Mouse (Mus musculus) thymus, postnatal 10 days (tissue): ENCODE results near the gene Gnat1.

Source experiments
- DNase-seq, 2 experiments: peaks; one replicate each; pipeline ENCODE4 v3.0.0; 2021; ENCODE audit warnings: low spot score in 2 of 2

The Gnat1 gene

DNA sequence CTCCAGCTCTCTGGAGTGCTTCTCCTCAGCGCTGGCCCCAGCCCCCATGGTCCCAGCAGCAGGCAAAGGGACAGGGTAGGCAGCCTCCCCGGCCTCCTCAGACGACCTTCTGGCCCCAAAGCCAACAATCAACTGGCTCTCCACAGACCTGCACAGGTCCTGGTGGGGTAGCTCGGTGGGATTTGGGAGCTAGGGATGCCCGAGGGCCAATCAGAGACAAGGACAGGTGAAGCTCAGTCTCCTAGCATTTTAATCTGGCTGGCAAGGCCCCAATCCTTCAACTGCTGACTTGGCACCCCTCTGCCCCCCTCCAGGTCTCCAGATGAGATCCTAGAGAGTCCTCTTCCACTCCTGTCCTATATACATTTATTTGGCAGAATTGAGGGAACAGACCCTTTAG, at the start of gene Gnat1:
TSS of gene Gnat1 (minus strand) at position 212 of the 400 bp plus-strand sequence.
- DNase-seq = no peak

DNA sequence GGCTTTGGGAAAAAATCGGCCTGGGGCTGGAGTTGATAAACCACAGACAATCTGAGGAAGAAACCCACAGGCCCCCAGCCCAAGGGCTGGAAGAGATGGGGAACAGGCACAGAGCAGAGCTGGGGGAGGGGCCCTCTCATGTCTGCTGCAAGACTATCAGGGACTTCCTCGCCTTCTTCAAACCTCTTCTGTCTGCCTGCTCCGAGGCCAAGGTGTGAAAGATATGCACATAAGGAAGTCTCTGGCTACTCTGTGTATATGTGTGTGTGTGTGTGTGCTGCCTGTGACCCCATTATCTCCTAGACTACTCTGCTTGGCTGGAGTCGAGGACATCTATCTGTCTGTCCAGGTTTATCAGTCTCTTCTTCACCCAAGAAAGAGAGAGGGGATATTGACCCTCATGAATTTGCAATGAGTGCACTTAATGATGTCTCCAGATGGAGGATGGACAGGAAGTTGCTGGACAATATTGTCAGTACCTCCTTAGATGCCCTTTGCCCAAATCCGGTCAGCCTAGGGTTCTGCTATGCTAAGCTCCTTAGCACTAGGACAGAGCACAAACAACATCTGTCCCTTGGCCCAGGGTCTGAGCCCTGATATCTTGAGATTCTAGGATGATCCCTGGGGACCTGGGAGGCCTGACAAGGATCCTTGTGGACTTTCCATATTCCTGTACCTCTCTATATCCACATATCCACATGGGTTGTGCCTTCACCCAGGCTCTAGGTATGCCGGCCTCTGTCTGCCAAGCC, 49.6 kb upstream of the Gnat1 start:
- DNase-seq = no peak

DNA sequence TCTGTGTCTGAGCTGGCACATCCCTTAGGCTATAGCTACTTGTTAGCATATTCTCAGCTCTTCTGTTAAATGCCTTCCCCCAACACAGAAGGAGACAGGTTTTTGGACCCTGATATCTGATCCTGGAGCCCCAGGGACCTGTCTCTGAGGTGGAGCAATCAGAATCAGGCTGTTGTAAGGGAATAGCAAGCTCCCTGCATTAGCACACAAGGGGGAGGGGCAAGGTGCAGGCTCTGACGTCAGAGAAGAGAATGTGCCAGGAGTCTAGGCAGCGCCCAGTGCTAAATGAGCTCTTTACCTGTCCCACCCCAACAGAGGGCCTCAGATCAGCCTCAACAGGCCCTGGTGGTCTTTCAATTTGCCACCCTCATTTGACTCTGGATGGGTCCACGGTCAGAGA, 47.5 kb upstream of the Gnat1 start:
- no peak for DNase-seq

DNA sequence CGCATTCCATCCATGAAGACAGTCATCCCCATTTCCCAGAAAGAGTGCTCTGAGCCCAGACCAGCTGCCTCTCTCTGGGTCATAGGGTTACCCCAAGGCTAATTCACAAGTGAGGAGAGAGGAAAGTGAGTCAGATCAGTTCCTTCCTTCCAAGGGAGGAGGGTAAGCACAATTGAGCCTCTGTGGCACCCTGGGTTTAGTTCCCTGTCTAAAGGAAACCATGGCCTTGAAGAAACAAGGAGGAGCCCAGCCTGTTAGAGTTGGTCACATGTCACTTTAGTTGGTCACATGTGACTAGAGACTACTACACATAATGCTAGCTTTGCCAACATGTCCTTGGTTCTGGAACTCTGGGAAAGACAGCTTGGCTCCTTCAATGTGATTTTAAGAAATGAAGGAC, 45.3 kb upstream of the Gnat1 start:
- no peak for DNase-seq

DNA sequence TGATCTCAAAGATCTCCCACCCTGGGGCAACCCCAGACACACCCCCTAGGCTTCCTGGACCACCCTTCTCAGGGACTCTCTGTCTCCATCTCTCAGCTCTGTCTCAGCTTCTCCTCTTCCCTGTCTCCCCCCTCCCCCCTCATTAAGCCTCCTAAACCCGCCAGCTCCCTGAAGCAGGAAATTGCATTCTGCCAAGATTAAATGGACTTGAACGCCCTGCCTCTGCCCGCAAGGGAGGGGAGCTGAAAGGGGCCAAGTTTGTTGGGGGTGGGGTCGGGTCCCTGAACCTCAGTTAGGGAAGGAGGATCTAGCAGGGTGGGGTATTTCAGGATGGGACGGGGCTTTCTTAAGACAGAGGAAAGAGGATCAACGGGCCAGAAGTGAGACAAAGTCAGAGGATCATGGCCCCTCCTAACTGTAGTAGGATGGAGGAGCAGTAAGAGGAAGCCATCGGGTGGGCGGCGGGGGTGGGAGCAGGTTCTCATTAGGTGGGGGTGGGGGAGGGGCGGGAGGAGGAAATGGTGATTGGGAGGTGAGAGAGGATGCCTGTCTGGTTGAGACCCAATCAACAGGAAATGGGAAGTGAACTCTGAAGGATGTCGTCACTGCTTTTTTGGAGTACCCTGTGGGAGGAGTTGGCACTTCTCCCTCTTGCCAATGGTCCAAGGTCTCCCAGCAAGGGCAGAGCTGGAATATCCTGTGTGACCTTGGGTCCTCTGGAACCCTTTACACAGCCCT, 44.5 kb upstream of the Gnat1 start:
- DNase-seq = no peak

DNA sequence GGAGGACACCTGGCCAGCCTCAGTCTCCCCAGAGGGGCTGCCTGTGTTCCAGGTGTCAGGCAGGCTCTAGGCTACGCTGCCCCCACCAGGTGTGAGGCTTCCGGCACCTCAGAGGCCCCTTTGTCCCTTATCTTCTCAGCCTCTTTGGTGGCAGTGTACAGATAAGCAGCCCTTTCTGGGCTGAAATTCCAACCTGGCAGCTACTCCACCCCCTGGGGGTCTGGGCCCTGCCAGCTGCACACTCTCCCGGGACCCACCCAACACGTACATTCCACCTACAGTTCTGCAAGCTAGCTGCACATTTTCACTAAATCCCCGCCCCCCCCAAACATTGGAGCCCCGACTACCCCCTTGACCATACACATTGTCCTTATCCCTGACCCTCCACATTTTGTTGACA, 43.8 kb upstream of the Gnat1 start:
- no peak for DNase-seq

DNA sequence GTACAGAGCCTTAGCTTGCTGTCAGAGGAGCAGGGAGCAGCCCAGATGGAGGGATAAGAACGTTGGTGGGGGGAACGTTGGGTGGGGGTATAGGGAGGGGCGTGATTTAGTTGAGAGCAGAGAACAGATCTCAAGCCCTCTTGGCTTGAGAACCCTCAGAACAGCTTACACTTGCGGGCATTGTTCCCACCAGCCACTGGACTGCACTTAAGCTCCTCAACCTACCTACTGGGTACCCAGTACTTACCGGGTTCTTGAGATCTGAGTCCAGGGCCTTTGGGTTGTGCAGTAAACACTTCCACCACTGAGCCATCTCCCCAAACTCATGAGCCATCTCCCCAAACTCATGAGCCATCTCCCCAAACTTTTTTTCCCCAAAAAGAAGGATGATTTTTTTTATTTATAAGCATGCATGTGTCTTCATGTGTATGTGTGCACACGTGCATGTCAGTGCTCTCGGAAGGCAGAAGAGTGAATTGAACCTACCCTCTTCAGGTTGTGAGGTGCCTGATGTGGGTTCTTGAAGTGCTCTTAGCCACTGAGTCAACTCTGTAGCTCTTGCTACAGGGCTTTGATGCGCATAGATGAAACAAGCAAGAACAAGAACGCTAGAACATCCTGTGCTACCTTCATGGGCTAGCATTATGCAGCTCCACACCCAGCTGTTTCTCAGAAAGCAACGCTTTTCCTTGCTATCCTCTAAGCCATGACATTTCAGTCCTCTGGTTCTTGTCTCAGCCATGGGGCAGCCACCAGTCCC, 39.4 kb upstream of the Gnat1 start:
- peak in 1 of 2 experiments; percentile 16 for DNase-seq

DNA sequence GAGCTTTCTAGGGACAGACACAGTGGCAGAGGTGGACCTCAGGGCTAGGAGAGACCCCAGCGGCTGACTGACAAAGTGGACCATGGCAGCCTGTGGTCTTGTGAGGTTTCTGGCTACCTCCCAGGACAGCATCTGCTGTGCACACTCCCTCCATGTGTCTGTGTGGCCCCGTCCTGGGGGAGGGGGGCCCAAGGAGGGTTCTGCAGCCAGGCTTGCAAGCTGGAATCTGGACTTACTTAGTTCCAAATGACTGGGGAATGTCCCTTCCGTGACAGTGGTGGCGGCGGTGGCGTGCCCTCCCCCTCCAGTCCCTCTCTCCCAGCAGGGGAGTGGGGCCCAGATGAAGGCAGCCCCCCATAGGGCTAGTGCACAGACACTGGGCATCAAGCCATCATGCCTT, 37.4 kb upstream of the Gnat1 start:
- DNase-seq = no peak

DNA sequence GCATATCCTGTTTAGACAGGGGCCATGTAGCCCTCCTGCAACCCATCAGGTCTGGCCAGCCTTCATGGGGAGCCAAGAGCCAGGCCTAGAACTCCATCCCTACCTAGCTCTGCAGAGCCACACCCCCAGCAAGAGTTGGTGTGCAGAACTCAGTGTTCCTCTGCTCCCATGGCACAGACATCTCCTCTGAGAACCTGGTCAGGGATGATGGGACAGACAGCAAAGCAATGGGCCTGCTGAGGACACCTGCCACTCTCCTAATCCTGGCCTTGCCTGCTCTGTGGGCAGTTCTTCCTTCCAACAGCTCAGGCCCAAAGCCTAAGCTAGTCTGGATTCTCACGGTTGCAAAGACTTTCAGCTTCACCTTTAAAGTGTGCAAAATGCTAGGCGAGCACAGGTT, 36.1 kb upstream of the Gnat1 start:
- DNase-seq = no peak

DNA sequence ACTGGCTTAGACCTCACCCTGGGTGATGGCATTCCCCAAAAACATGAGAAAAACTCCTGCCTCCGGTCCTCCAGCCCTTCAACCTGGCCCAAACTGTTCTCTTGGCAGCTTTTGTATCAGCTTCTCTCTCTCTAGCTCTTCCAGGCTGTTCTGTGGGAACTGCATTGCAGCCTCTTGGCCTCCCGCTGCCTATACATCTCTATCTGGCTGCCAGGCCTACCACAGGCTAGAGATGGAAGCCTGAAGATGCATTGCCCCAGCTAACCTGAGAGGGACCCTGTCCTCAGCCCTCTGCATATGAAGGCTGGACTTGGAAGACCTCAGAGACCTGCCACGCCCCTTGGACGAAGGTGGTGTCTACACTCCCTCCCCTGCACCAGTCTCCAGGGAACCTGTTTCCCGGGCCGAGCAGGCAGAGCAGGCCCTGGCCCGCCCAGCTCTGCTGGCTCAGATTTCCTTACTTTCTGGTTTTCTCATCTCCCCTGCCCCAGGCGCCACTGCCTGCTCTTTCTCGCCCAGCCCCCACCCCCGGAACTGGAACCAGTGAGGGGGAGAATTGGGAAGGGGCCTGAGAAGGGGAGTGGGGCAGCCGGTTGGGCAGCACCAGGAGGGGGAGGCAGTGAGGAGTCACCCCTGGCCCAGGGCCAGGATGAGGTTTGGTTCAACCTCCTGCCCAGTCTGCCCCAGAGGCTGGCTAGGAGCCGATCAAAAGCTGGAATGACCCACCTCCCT, 34.9 kb upstream of the Gnat1 start:
- no peak for DNase-seq

DNA sequence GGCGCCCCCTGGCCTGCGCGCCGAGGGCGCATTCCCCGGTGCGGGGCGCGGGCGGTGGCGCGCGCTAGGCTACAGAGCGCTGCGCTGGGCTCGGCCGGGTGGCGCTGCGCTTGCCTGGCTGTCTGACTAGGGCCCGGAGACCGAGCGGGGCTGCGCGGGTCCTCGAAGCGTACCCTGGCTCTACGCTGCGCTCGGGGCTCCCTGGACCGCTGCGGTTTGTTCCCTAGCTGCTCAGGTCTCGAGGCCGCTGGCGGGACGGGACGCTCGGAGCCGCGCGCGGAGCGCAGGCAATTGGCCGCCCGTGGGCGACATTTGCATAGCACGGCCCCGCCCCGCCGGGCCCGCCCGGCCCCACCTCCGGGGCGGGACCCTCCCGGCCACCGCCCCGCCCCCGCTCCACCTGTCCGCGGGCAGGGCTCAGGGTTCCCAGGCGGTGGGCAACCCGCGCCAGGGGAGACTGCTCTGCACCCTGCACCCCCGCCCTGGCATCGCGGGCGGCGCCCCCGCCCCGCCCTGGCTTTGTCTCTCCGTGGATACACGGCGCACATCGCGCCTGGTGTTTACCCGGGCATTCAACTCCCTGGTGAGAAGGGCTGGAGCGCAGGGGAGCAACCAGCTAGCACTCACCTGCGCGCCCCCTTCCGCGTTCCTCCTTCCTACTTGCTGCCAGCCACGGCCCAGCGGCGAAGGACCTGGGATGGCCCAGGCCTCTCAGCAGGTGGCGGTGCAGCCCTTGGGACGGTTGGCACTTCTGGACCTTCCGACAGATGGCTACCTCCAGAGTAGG, 30.4 kb upstream of the Gnat1 start, which contains the start of gene Sema3f:
TSS of gene Sema3f (minus strand) at position 779 of the 787 bp plus-strand sequence.
- peak; percentile 72 to 82 for DNase-seq

DNA sequence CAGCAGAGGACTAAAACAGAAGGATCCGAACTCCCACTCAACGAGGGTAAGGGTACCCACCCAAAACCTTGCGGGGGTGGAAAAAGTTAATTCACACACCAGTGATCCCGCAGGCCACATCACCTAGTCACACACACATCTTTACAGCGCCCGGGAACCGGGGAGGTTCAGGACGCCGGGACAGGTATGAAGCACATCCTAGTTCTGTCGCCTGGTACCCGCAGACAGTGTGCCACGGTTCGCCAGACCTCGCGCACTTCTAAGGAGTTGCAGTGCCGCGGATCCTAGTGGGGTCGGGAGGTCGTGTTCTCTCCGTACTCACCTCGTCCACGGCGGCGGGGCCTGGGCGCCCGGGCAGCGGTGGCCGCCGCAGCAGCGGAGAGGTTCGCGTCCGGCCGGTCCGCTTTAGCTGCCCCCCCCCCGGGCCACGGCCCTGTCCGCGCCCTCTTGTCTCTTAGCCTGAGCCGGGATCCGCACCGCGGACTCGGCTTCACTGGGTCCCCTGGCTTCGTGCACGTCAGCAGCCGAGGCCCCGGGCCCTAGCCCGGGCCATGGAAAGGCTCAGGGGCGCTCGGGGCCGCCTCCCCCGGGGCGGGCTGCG, 29.7 kb upstream of the Gnat1 start:
- no peak for DNase-seq

DNA sequence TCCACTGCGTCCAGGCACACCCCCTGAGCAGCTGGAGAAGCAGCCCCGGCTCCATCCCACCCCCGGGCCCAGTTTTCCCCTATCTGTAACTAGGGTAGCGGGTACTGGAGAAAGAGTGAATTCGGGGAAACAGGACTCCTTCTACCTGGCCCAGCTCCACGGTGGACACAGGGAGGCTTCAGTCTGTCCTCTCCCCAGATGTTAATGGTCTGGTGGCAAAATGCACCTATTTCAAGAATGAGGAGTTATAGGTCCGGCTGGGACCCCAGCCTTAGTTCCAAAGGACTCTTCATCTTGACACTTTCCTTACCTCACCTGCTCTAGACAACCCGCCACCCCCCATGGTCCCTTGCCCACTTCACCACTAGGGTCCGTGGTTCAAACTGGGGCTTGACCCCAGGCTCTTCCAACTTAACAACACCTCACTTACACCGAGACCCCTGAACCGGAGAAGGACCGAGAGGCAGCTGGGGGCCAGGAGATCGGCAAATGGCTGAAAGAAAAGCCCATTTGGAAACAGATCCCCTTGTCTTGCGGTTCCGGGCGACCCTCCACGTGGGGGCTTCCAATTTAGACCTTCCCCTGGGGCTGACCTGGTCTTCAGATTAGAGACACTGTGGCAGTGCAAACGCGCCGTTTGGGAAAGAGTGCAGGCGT, 29.1 kb upstream of the Gnat1 start:
- no peak for DNase-seq

DNA sequence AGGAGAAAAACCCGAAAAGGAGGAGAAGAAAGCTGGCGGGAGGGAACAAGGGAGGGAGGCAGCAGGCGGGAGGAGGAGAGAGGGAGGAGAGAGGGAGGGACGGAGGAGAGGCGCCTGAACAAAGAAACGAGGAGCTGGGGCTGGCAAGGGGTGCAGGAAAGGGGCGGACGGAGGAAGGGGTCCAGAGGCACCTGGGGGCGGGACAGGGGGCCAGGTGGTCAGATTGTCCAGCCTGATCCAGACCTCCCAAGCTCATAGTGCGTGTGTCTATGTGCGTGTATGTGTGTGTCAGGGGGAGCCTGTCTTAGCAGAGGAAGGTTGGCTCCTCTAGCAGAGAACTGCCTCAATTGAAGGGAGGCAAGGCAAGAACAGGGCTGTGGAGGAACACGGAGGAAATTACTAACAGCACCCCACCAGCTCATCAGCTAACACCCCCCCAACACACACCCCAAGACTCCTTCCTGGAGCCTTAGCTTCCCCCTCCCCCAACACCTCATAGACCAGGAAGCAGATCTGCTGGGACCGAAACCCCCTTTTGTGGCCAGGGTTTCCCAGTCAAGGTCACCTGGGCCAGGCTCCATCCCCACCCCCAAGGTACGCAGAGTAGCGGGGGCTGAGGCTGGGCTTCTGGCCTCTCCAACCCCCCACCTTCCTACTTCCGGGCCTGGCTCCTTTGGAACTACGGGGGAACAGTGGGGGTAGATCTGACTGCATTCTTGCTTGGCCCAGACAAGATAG, 28.4 kb upstream of the Gnat1 start:
- no peak for DNase-seq

DNA sequence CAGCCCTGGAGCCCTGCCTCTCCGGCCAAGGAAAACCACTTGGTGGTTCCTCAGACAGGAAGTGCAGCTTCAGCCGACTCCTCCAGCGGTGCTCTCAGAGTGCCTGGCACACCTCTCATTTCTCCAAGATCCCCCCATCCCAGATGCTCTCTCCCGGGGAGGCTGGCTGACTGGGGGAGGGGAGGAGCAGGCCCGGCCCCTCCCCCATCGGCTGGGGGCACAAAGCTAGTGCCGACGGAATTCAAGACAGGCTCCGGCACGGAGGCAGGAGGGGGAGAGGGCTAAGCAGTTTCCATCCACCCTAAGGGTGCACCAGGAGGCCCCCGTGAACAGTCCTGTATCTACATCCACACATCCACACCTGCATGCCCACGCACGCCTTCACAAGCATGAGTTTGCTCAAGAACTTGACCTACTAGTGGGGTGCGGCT, 27.3 kb upstream of the Gnat1 start:
- DNase-seq = no peak

DNA sequence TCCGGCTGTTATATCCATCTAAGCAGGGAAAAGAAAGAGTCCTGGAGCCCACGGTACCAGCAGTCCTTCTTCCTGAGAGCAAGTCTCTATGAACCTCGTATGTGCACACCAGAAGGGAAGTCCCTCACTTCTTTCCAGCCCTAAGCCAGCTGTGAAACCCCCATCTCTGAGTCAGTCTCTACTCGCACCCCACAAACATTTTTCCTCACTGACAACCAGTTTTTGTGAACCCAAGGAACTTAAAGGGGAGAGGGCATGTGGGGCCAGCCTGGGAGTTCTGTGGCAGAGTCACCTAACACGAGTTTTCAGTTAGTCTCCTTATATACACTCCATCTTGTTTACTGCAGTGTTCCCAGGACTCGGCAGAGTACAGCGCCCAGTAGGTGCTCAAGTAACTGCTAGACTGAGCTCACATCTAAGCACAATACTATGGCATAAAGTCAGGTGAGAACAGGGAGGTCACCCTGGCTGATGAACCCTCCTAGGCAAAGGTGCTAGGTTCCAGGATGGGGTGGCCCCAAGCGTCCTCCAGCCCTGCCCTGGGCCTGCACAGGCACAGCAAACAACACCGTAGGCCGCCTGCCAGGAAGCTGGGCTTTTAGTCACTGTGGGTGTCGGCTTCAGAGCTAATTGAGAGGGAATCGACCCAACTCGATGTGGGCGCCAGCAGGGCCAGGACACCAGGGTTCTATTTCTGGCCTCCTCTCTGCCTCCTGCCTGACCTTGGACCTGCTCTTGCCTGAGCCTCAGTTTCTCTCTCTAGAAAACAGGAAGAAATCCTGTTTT, 24.0 kb upstream of the Gnat1 start:
- no peak for DNase-seq

DNA sequence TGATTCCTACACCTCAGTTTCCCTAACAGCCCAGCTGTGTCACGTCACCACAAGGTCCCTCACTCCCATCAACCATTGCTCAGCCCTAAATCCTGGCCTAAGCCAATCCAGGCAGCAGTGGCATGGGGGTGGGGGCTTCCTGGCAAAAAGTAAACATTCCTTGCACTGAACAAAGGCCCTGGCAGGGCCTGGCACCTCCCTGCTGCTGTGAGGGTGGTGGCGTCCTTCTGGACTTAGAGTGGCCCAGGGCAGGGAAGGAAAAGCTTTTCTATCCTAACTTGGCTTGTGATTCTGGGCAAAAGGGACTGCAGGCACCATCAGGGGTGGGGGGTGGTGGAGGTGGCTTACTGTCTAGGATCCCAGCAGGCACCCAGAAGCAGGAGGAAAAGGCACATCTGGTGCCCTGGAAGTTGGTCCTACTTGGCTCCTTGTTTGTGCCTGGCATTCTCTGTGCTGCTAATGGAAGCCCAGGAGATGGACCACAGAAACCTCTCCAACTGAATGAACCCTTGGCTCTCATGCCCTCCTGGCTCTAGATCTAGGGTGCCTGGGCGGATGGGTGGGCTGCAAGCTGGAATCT, 23.2 kb upstream of the Gnat1 start:
- no peak for DNase-seq

DNA sequence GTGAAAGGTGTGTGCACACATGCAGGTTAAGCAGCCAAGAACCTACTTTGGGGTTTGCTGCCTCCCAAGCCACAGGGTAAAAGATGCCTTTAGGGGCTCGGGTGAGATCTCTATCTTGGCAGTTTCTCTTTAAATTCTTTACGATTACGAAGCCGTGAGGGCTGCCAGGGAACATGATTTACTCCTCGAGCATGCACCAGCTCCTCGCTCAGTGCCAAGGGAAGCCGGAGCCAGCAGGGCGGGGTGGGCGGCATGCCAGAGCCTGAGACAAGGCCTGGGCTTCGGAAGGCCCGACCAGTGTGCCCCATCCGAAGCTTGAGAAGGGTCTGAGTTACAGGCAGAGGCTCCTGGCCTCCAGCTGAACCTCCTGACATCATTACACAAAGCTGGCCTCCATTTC, 22.1 kb upstream of the Gnat1 start:
- DNase-seq = no peak
